Mouse (Mus musculus): ENCODE measurements around the gene Pcp4.

GRCm38 (mm10) chr16:96440871-96441270, 26.5 kb upstream of the Pcp4 start:
- no peak for TF ChIP-seq POLR2A (IDR thresholded peaks at IDR 0.05; ENCODE audit: borderline replicate concordance, extremely low read depth, low read depth, low read length)
- TF ChIP-seq CTCF (IDR thresholded peaks at IDR 0.05; ENCODE audit: insufficient read depth, low read length): no peak
